Mouse (Mus musculus) adrenal gland (tissue): ENCODE results near the gene Pou2f3.
"Not testable (repeated sequence)": the region's sequence is repeated elsewhere in the genome, so short reads cannot be mapped to it uniquely, and the experiment has no call there.

ENCODE experiments used
- intact Hi-C: fragments of 180-260 bp; cut with DNase I; formaldehyde crosslinking; loops from one replicate; pipeline ENCODE4 v1.15.1; 2025

The Pou2f3 gene

GRCm38 (mm10) chr9:43178172-43178571 is 32.0 kb downstream of the Pou2f3 start:
- intact Hi-C loops: no loop called here

GRCm38 (mm10) chr9:43167081-43167480 is 43.1 kb downstream of the Pou2f3 start:
- intact Hi-C loops: no loop called here

- intact Hi-C loops: no loop called here
Observed at GRCm38 (mm10) chr9:43166346-43166745, 43.8 kb downstream of the Pou2f3 start.

- intact Hi-C loops: no loop called here
Observed at GRCm38 (mm10) chr9:43155960-43156359, 54.2 kb downstream of the Pou2f3 start.

- intact Hi-C loops: no loop called here
Observed at GRCm38 (mm10) chr9:43151779-43152178, 58.4 kb downstream of the Pou2f3 start.

- intact Hi-C loops: no loop called here
Observed at GRCm38 (mm10) chr9:43150957-43151356, 59.2 kb downstream of the Pou2f3 start.

- intact Hi-C loops: no loop called here
Observed at GRCm38 (mm10) chr9:43150075-43150474, 60.1 kb downstream of the Pou2f3 start.

- intact Hi-C loops: no loop called here
Observed at GRCm38 (mm10) chr9:43149498-43149897, 60.7 kb downstream of the Pou2f3 start.

GRCm38 (mm10) chr9:43145196-43145595 is 65.0 kb downstream of the Pou2f3 start:
- intact Hi-C loops: no loop called here

- intact Hi-C loops: no loop called here
Observed at GRCm38 (mm10) chr9:43144206-43144810, 65.9 kb downstream of the Pou2f3 start.

- intact Hi-C loops: loop anchor here (2.0 kb wide), 2 partner anchors 69 to 143 kb away; partner anchors contain the start of gene Pou2f3
Observed at GRCm38 (mm10) chr9:43141839-43142238, 68.3 kb downstream of the Pou2f3 start.

GRCm38 (mm10) chr9:43133525-43133924 is 76.6 kb downstream of the Pou2f3 start:
- intact Hi-C loops: no loop called here

- intact Hi-C loops: no loop called here
Observed at GRCm38 (mm10) chr9:43132380-43132779, 77.8 kb downstream of the Pou2f3 start.

GRCm38 (mm10) chr9:43131940-43132339 is 78.2 kb downstream of the Pou2f3 start:
- intact Hi-C loops: no loop called here

GRCm38 (mm10) chr9:43130684-43131083 is 79.5 kb downstream of the Pou2f3 start:
- intact Hi-C loops: no loop called here

GRCm38 (mm10) chr9:43127101-43127787 is 82.9 kb downstream of the Pou2f3 start:
- intact Hi-C loops: no loop called here

- intact Hi-C loops: no loop called here
Observed at GRCm38 (mm10) chr9:43122379-43122778, 87.8 kb downstream of the Pou2f3 start.

- intact Hi-C loops: not testable (repeated sequence)
Observed at GRCm38 (mm10) chr9:43121948-43122347, 88.2 kb downstream of the Pou2f3 start.

- intact Hi-C loops: no loop called here
Observed at GRCm38 (mm10) chr9:43116997-43117336, 93.2 kb downstream of the Pou2f3 start.

- intact Hi-C loops: no loop called here
Observed at GRCm38 (mm10) chr9:43116134-43116996, 93.8 kb downstream of the Pou2f3 start, which contains the start of gene Tmem136. Gene Tmem136, minus strand, starts transcription at chr9:43116570.

GRCm38 (mm10) chr9:43115431-43116133 is 94.6 kb downstream of the Pou2f3 start:
- intact Hi-C loops: no loop called here
